7 mouse cellular contexts compared by ENCODE assay signal in genomic region chr3:19451022-19451421, GRCm38 (mm10).
DNase-seq lines count a peak whose midpoint lies in the region; ATAC-seq and TF ChIP-seq lines count a peak whose summit lies in the region.

No protein-coding gene starts in this region.

- H3K27ac ChIP-seq in embryonic facial prominence, embryonic 14.5 days (replicated peaks; ENCODE audit: low read depth, low read length): no peak overlapping the region
- no peak overlapping the region for H3K27ac ChIP-seq in liver, embryonic 14.5 days
- no peak overlapping the region for H3K27ac ChIP-seq in stomach, postnatal 0 days (replicated peaks)

- peak; percentile 81; the same call in 1 of the 2 replicates for ATAC-seq in embryonic facial prominence, embryonic 14.5 days (ENCODE audit: low read depth)
- ATAC-seq in liver, embryonic 14.5 days (ENCODE audit: insufficient read depth): no peak
- ATAC-seq in stomach, postnatal 0 days (ENCODE audit: low FRiP score, low TSS enrichment): peak; percentile 98

- peak; percentile 42 for DNase-seq in ES-CJ7 (ENCODE audit: low read depth, low spot score)
- DNase-seq in embryonic facial prominence, embryonic 14.5 days (ENCODE audit: low spot score): peak; percentile 74
- DNase-seq in liver, embryonic 14.5 days (ENCODE audit: low read depth in 3 of 3, low spot score in 3 of 3): peak in 2 of 3 experiments; percentile 1 to 24
- DNase-seq in stomach, postnatal 0 days (ENCODE audit: low spot score): peak; percentile 72
- DNase-seq in left cerebral cortex, postnatal 25 days (ENCODE audit: low spot score in 2 of 2): no peak
- DNase-seq in ovary, postnatal 36 days (ENCODE audit: low spot score): no peak

- H3K27me3 ChIP-seq in C2C12 (ENCODE audit: control insufficient read depth, insufficient read depth, insufficient read length): no peaks in the 10 kb centered on the region
- H3K27me3 ChIP-seq in embryonic facial prominence, embryonic 14.5 days (replicated peaks; ENCODE audit: control insufficient read depth, insufficient read depth, low read length): no peaks in the 10 kb centered on the region
- no peaks in the 10 kb centered on the region for H3K27me3 ChIP-seq in liver, embryonic 14.5 days (ENCODE audit: control insufficient read depth, insufficient read depth, low read length)
- H3K27me3 ChIP-seq in stomach, postnatal 0 days (ENCODE audit: control insufficient read depth, insufficient read depth, low read length): no peaks in the 10 kb centered on the region

- TF ChIP-seq CTCF in C2C12 (IDR thresholded peaks at IDR 0.05; ENCODE audit: control insufficient read depth, insufficient read depth, insufficient read length): no peak
- TF ChIP-seq CTCF in liver, embryonic 14.5 days (IDR thresholded peaks at IDR 0.05; ENCODE audit: low read depth): no peak
- no peak for TF ChIP-seq CTCF in stomach, postnatal 0 days (IDR thresholded peaks at IDR 0.05; ENCODE audit: low read depth)

- no peaks in the 10 kb centered on the region for H3K79me3 ChIP-seq in C2C12 (ENCODE audit: low read depth)

- no peak for TF ChIP-seq EP300 in liver, embryonic 14.5 days (IDR thresholded peaks at IDR 0.05; ENCODE audit: low read depth)
- peak; percentile 44 for TF ChIP-seq EP300 in stomach, postnatal 0 days (optimal IDR thresholded peaks at IDR 0.05)

- intact Hi-C loops in left cerebral cortex, postnatal 25 days (cut with DNase I): no loop called here

- H3K36me3 ChIP-seq in C2C12 (ENCODE audit: control insufficient read depth, insufficient read depth): no peaks in the 10 kb centered on the region
- H3K36me3 ChIP-seq in embryonic facial prominence, embryonic 14.5 days (ENCODE audit: control insufficient read depth, insufficient read depth, low read length): no peaks in the 10 kb centered on the region
- H3K36me3 ChIP-seq in liver, embryonic 14.5 days (replicated peaks; ENCODE audit: control insufficient read depth, insufficient read depth, low read depth): no peaks in the 10 kb centered on the region
- no peaks in the 10 kb centered on the region for H3K36me3 ChIP-seq in stomach, postnatal 0 days (ENCODE audit: control insufficient read depth, insufficient read depth, low read length)

- H3K79me2 ChIP-seq in C2C12 (ENCODE audit: control insufficient read depth, insufficient read depth): no peaks in the 10 kb centered on the region

- no peak overlapping the region for H3K4me3 ChIP-seq in C2C12 (ENCODE audit: insufficient read depth, poor library complexity, severe bottlenecking)
- H3K4me3 ChIP-seq in embryonic facial prominence, embryonic 14.5 days (ENCODE audit: low read depth, low read length): no peak overlapping the region
- no peak overlapping the region for H3K4me3 ChIP-seq in liver, embryonic 14.5 days (ENCODE audit: insufficient read depth in 1 of 2, low read depth in 2 of 2, low read length in 2 of 2)
- H3K4me3 ChIP-seq in stomach, postnatal 0 days (ENCODE audit: low read depth, low read length): no peak overlapping the region

- H3K9ac ChIP-seq in embryonic facial prominence, embryonic 14.5 days (ENCODE audit: low read depth, low read length): no peak overlapping the region
- H3K9ac ChIP-seq in liver, embryonic 14.5 days (replicated peaks): no peak overlapping the region
- H3K9ac ChIP-seq in stomach, postnatal 0 days (ENCODE audit: low read length): no peak overlapping the region

- no peaks in the 10 kb centered on the region for H3K4me1 ChIP-seq in embryonic facial prominence, embryonic 14.5 days (ENCODE audit: control insufficient read depth, insufficient read depth, low read length)
- no peaks in the 10 kb centered on the region for H3K4me1 ChIP-seq in liver, embryonic 14.5 days (replicated peaks; ENCODE audit: control insufficient read depth in 2 of 2, insufficient read depth in 2 of 2, low read length in 1 of 2)
- H3K4me1 ChIP-seq in stomach, postnatal 0 days (replicated peaks; ENCODE audit: control insufficient read depth, insufficient read depth): no peaks in the 10 kb centered on the region

- no peak overlapping the region for H3ac ChIP-seq in C2C12 (ENCODE audit: control insufficient read depth, insufficient read length, low read depth)

- H3K4me2 ChIP-seq in embryonic facial prominence, embryonic 14.5 days (ENCODE audit: low read depth, low read length): no peak overlapping the region
- H3K4me2 ChIP-seq in liver, embryonic 14.5 days (ENCODE audit: low read depth): no peak overlapping the region
- no peak overlapping the region for H3K4me2 ChIP-seq in stomach, postnatal 0 days (replicated peaks; ENCODE audit: low read depth)

- no peaks in the 10 kb centered on the region for H3K9me3 ChIP-seq in embryonic facial prominence, embryonic 14.5 days (ENCODE audit: control insufficient read depth, low read length)
- H3K9me3 ChIP-seq in liver, embryonic 14.5 days (ENCODE audit: control insufficient read depth, low read length): no peaks in the 10 kb centered on the region
- no peaks in the 10 kb centered on the region for H3K9me3 ChIP-seq in stomach, postnatal 0 days (ENCODE audit: control insufficient read depth, low read length)

- 18% methylated on average over 3 of the region's 3 CpGs for WGBS in embryonic facial prominence, embryonic 14.5 days
- 7% methylated on average over 3 of the region's 3 CpGs for WGBS in liver, embryonic 14.5 days (ENCODE audit: insufficient replicate concordance)
- WGBS in stomach, postnatal 0 days: 27% methylated on average over 3 of the region's 3 CpGs

TF ChIP-seq in C2C12, 6 proteins besides CTCF, POLR2A, EP300 and RAD21:
- TF ChIP-seq MYOD1 (IDR thresholded peaks at IDR 0.05; ENCODE audit: control insufficient read depth, insufficient read length, low read depth): no peak
- peak; percentile 24 for TF ChIP-seq FOSL1 (IDR thresholded peaks at IDR 0.05; ENCODE audit: insufficient read depth, low read length, poor library complexity, severe bottlenecking)
- no peak for TF ChIP-seq USF1 (IDR thresholded peaks at IDR 0.05; ENCODE audit: low read depth)
- TF ChIP-seq CEBPB (IDR thresholded peaks at IDR 0.05; ENCODE audit: low read depth): no peak
- no peak for TF ChIP-seq MAX (IDR thresholded peaks at IDR 0.05)
- TF ChIP-seq MYOG (IDR thresholded peaks at IDR 0.05; ENCODE audit: control insufficient read depth, extremely low read depth, insufficient read length): no peak

Comparison
In these comparisons a context has a peak if more than half of its experiments do, and no peak if none do; other contexts are left out.
1. DNase-seq: peak in ES-CJ7 (single experiment), embryonic facial prominence, embryonic 14.5 days (single experiment), liver, embryonic 14.5 days (2 of 3) and stomach, postnatal 0 days (single experiment); none in left cerebral cortex, postnatal 25 days (0 of 2) and ovary, postnatal 36 days (single experiment).